In genomic region chr13:97355411-97355810, GRCm38 (mm10) we compare ENCODE assay signal across 6 mouse cellular contexts.
DNase-seq lines count a peak whose midpoint lies in the region; ATAC-seq and TF ChIP-seq lines count a peak whose summit lies in the region.
"Not testable (repeated sequence)": the region's sequence is repeated elsewhere in the genome, so short reads cannot be mapped to it uniquely, and the experiment has no call there.

No protein-coding gene starts in this region.

- WGBS in stomach, postnatal 0 days: 92% methylated on average over 6 of the region's 6 CpGs

- in situ Hi-C loops in ES-E14 (cut with MboI; ENCODE audit: low sequenced_read_pairs in 2 of 2, unreplicated experiment in 2 of 2): not testable (repeated sequence)

- not testable (repeated sequence) for H3K27me3 ChIP-seq in E14TG2a.4 (ENCODE audit: insufficient read depth, low read length); ES-Bruce4 (ENCODE audit: control insufficient read depth, insufficient read depth, low read length, poor library complexity, severe bottlenecking); stomach, postnatal 0 days (ENCODE audit: control insufficient read depth, insufficient read depth, low read length)

- TF ChIP-seq EP300 in ES-Bruce4 (IDR thresholded peaks at IDR 0.05; ENCODE audit: insufficient read depth, low read depth, low read length); stomach, postnatal 0 days (optimal IDR thresholded peaks at IDR 0.05): not testable (repeated sequence)

- H3K27ac ChIP-seq in ES-Bruce4 (ENCODE audit: insufficient read depth, low read length): peak overlapping the region; percentile 69; the same call in 1 of the 2 replicates
- not testable (repeated sequence) for H3K27ac ChIP-seq in ES-E14 (ENCODE audit: insufficient read depth, low read depth, low read length, poor library complexity, severe bottlenecking); stomach, postnatal 0 days (replicated peaks)

- H3K9ac ChIP-seq in ES-Bruce4 (ENCODE audit: low read depth, poor library complexity, severe bottlenecking): peak overlapping the region; percentile 32
- H3K9ac ChIP-seq in ES-E14 (ENCODE audit: insufficient read depth, low read depth, low read length, poor library complexity, severe bottlenecking); stomach, postnatal 0 days (ENCODE audit: low read length): not testable (repeated sequence)

- not testable (repeated sequence) for H3K36me3 ChIP-seq in E14TG2a.4 (ENCODE audit: insufficient read depth, low read length); ES-Bruce4 (ENCODE audit: control insufficient read depth, insufficient read depth, low read length, poor library complexity, severe bottlenecking); ES-E14 (ENCODE audit: control insufficient read depth, insufficient read depth, low read length, poor library complexity, severe bottlenecking); stomach, postnatal 0 days (ENCODE audit: control insufficient read depth, insufficient read depth, low read length)

- TF ChIP-seq POLR2A in ES-Bruce4 (IDR thresholded peaks at IDR 0.05; ENCODE audit: insufficient read depth, low read length): peak; percentile 69

- not testable (repeated sequence) for H3K4me2 ChIP-seq in stomach, postnatal 0 days (replicated peaks; ENCODE audit: low read depth)

- not testable (repeated sequence) for TF ChIP-seq CTCF in E14TG2a.4 (conservative IDR thresholded peaks at IDR 0.05; ENCODE audit: low read length); ES-Bruce4 (IDR thresholded peaks at IDR 0.05; ENCODE audit: low read depth, low read length); stomach, postnatal 0 days (IDR thresholded peaks at IDR 0.05; ENCODE audit: low read depth)

- DNase-seq in ES-E14 (ENCODE audit: low read depth, low spot score); stomach, postnatal 0 days (ENCODE audit: low spot score): not testable (repeated sequence)
- DNase-seq in R1 (ENCODE audit: low read depth, low spot score) (peak; percentile 90), ZHBTc4 (ENCODE audit: low read depth, low spot score) (peak; percentile 33)

- ATAC-seq in stomach, postnatal 0 days (ENCODE audit: low FRiP score, low TSS enrichment): peak; percentile 14; the same call in 1 of the 2 replicates

- peaks cover 51% of the 10 kb centered on the region for H3K4me1 ChIP-seq in E14TG2a.4 (replicated peaks; ENCODE audit: low read depth, low read length)
- H3K4me1 ChIP-seq in ES-Bruce4 (ENCODE audit: control insufficient read depth, insufficient read depth, low read length); ES-E14 (ENCODE audit: control insufficient read depth in 2 of 2, insufficient read depth in 2 of 2, low read length in 2 of 2, poor library complexity in 1 of 2); stomach, postnatal 0 days (replicated peaks; ENCODE audit: control insufficient read depth, insufficient read depth): not testable (repeated sequence)

- H3K9me3 ChIP-seq in E14TG2a.4 (ENCODE audit: low read length); ES-Bruce4 (replicated peaks; ENCODE audit: control insufficient read depth, insufficient read depth, low read length, poor library complexity, severe bottlenecking); ES-E14 (ENCODE audit: control insufficient read depth, insufficient read depth, low read depth, low read length); stomach, postnatal 0 days (ENCODE audit: control insufficient read depth, low read length): not testable (repeated sequence)

- peak overlapping the region; percentile 69 for H3K4me3 ChIP-seq in E14TG2a.4 (replicated peaks; ENCODE audit: low read length)
- H3K4me3 ChIP-seq in ES-Bruce4 (ENCODE audit: low read depth, low read length): peak overlapping the region; percentile 61
- peak overlapping the region; percentile 29 to 37; a peak in 3 of 4 replicates for H3K4me3 ChIP-seq in ES-E14 (ENCODE audit: insufficient read depth in 1 of 2, low read depth in 1 of 2, low read length in 2 of 2, poor library complexity in 1 of 2, severe bottlenecking in 1 of 2)
- H3K4me3 ChIP-seq in stomach, postnatal 0 days (ENCODE audit: low read depth, low read length): not testable (repeated sequence)
